ENCODE assay signal across 8 mouse cellular contexts in genomic region chr13:64161916-64162611, GRCm38 (mm10). TPM values are rescaled to one million over a fixed set of nuclear protein-coding genes. Genes with fewer than 3 reads are reported as not detected.
DNase-seq lines count a peak whose midpoint lies in the region; ATAC-seq and TF ChIP-seq lines count a peak whose summit lies in the region.

No protein-coding gene starts in this region.

- ATAC-seq in embryonic facial prominence, embryonic 14.5 days (ENCODE audit: low read depth), result peak; percentile 73; the same call in 1 of the 2 replicates
- ATAC-seq in hindbrain, embryonic 11.5 days (ENCODE audit: low FRiP score), result peak; percentile 77
- peak; percentile 53; the same call in 1 of the 2 replicates for ATAC-seq in stomach, embryonic 16.5 days (ENCODE audit: insufficient read depth, low FRiP score)

- peaks cover 33% of the 10 kb centered on the region for H3K9me3 ChIP-seq in ES-Bruce4 (replicated peaks; ENCODE audit: control insufficient read depth, insufficient read depth, low read length, poor library complexity, severe bottlenecking)
- peaks cover 31% of the 10 kb centered on the region for H3K9me3 ChIP-seq in embryonic facial prominence, embryonic 14.5 days (ENCODE audit: control insufficient read depth, low read length)
- H3K9me3 ChIP-seq in hindbrain, embryonic 11.5 days (ENCODE audit: control insufficient read depth, low read length), result 0 out of 2 replicates have a peak, but pooled peaks cover 2% of the 10 kb centered on the region
- 0 out of 2 replicates have a peak, but pooled peaks cover 3% of the 10 kb centered on the region for H3K9me3 ChIP-seq in stomach, embryonic 16.5 days (replicated peaks; ENCODE audit: control insufficient read depth, low read length)

- H3K27ac ChIP-seq in ES-Bruce4 (ENCODE audit: insufficient read depth, low read length), result no peak overlapping the region
- peak overlapping the region; percentile 81 for H3K27ac ChIP-seq in embryonic facial prominence, embryonic 14.5 days (replicated peaks; ENCODE audit: low read depth, low read length)
- H3K27ac ChIP-seq in hindbrain, embryonic 11.5 days (ENCODE audit: low read depth, low read length), result peak overlapping the region; percentile 80
- H3K27ac ChIP-seq in stomach, embryonic 16.5 days (ENCODE audit: low read length), result peak overlapping the region; percentile 86

- H3K4me3 ChIP-seq in ES-Bruce4 (ENCODE audit: low read depth, low read length), result peak overlapping the region; percentile 69
- peak overlapping the region; percentile 87 for H3K4me3 ChIP-seq in embryonic facial prominence, embryonic 14.5 days (ENCODE audit: low read depth, low read length)
- H3K4me3 ChIP-seq in hindbrain, embryonic 11.5 days (ENCODE audit: low read depth, low read length), result peak overlapping the region; percentile 84
- H3K4me3 ChIP-seq in stomach, embryonic 16.5 days (replicated peaks; ENCODE audit: low read length), result peak overlapping the region; percentile 81

- H3K4me2 ChIP-seq in embryonic facial prominence, embryonic 14.5 days (ENCODE audit: low read depth, low read length), result peak overlapping the region; percentile 99
- peak overlapping the region; percentile 98 for H3K4me2 ChIP-seq in hindbrain, embryonic 11.5 days (replicated peaks; ENCODE audit: low read depth, low read length)
- H3K4me2 ChIP-seq in stomach, embryonic 16.5 days (ENCODE audit: low read depth, low read length), result peak overlapping the region; percentile 100

- no peak for TF ChIP-seq POLR2A in ES-Bruce4 (IDR thresholded peaks at IDR 0.05; ENCODE audit: insufficient read depth, low read length)

- peak; percentile 34 for DNase-seq in kidney, adult 11 months
- no peak for DNase-seq in kidney, postnatal 25 days
- DNase-seq in embryonic facial prominence, embryonic 14.5 days (ENCODE audit: low spot score), result no peak
- DNase-seq in hindbrain, embryonic 11.5 days (ENCODE audit: low spot score), result no peak
- peak; percentile 47 for DNase-seq in lung, postnatal 10 days
- DNase-seq in gastrocnemius, postnatal 10 days, result no peak

- TF ChIP-seq EP300 in ES-Bruce4 (IDR thresholded peaks at IDR 0.05; ENCODE audit: insufficient read depth, low read depth, low read length), result no peak

- 0% methylated on average over 17 of the region's 71 CpGs for WGBS in embryonic facial prominence, embryonic 14.5 days
- 0% methylated on average over 55 of the region's 71 CpGs for WGBS in hindbrain, embryonic 11.5 days
- WGBS in stomach, embryonic 16.5 days, result under 1% methylated on average over 71 of the region's 71 CpGs

- no peaks in the 10 kb centered on the region for H3K36me3 ChIP-seq in ES-Bruce4 (ENCODE audit: control insufficient read depth, insufficient read depth, low read length, poor library complexity, severe bottlenecking)
- H3K36me3 ChIP-seq in embryonic facial prominence, embryonic 14.5 days (ENCODE audit: control insufficient read depth, insufficient read depth, low read length), result peaks cover 11% of the 10 kb centered on the region
- H3K36me3 ChIP-seq in hindbrain, embryonic 11.5 days (ENCODE audit: control insufficient read depth, insufficient read depth, low read length), result no peaks in the 10 kb centered on the region
- no peaks in the 10 kb centered on the region for H3K36me3 ChIP-seq in stomach, embryonic 16.5 days (ENCODE audit: control insufficient read depth, insufficient read depth, low read length)

- no peak for TF ChIP-seq CTCF in ES-Bruce4 (IDR thresholded peaks at IDR 0.05; ENCODE audit: low read depth, low read length)

- peak overlapping the region; percentile 89 for H3K9ac ChIP-seq in ES-Bruce4 (ENCODE audit: low read depth, poor library complexity, severe bottlenecking)
- peak overlapping the region; percentile 89 for H3K9ac ChIP-seq in embryonic facial prominence, embryonic 14.5 days (ENCODE audit: low read depth, low read length)
- peak overlapping the region; percentile 77 for H3K9ac ChIP-seq in hindbrain, embryonic 11.5 days (ENCODE audit: low read depth, low read length)
- peak overlapping the region; percentile 90 for H3K9ac ChIP-seq in stomach, embryonic 16.5 days (ENCODE audit: low read length)

- no peaks in the 10 kb centered on the region for H3K4me1 ChIP-seq in ES-Bruce4 (ENCODE audit: control insufficient read depth, insufficient read depth, low read length)
- H3K4me1 ChIP-seq in embryonic facial prominence, embryonic 14.5 days (ENCODE audit: control insufficient read depth, insufficient read depth, low read length), result peaks cover 14% of the 10 kb centered on the region
- 0 out of 2 replicates have a peak, but pooled peaks cover 2% of the 10 kb centered on the region for H3K4me1 ChIP-seq in hindbrain, embryonic 11.5 days (replicated peaks; ENCODE audit: control insufficient read depth, insufficient read depth, low read length)
- peaks cover 11% of the 10 kb centered on the region for H3K4me1 ChIP-seq in stomach, embryonic 16.5 days (ENCODE audit: control insufficient read depth, insufficient read depth, low read length)

- H3K27me3 ChIP-seq in ES-Bruce4 (ENCODE audit: control insufficient read depth, insufficient read depth, low read length, poor library complexity, severe bottlenecking), result 0 out of 2 replicates have a peak, but pooled peaks cover 3% of the 10 kb centered on the region
- H3K27me3 ChIP-seq in embryonic facial prominence, embryonic 14.5 days (replicated peaks; ENCODE audit: control insufficient read depth, insufficient read depth, low read length), result no peaks in the 10 kb centered on the region
- H3K27me3 ChIP-seq in hindbrain, embryonic 11.5 days (ENCODE audit: control insufficient read depth, insufficient read depth, low read length), result no peaks in the 10 kb centered on the region; the same call in 1 of the 2 replicates
- no peaks in the 10 kb centered on the region for H3K27me3 ChIP-seq in stomach, embryonic 16.5 days (ENCODE audit: control insufficient read depth, insufficient read depth, low read length)

RNA-seq across cellular contexts. Expression of gene Habp4, which starts 0.4 kb away (rescaled TPM):
- 7.0 and 10.9 TPM in 2 replicates for polyA plus RNA-seq in ES-Bruce4 (2011; ENCODE audit: insufficient read depth, insufficient read length, low read depth, missing spikeins)
- polyA plus RNA-seq in embryonic facial prominence, embryonic 14.5 days (2014; fragmentation: Nextera tagmentation; extraction: Ambion mirVana), result 29.8 and 30.6 TPM in 2 replicates
- polyA plus RNA-seq in hindbrain, embryonic 11.5 days (2014; fragmentation: Nextera tagmentation; extraction: Ambion mirVana), result 30.3 and 31.0 TPM in 2 replicates
- polyA plus RNA-seq in stomach, embryonic 16.5 days (2015; fragmentation: Nextera tagmentation; extraction: Ambion mirVana), result 14.2 and 15.4 TPM in 2 replicates
- 10 to 100 TPM; 22.9 to 25.5 TPM for total RNA-seq in gastrocnemius, postnatal 10 days (2021)

RNA-seq across cellular contexts. Expression of gene Zfp367, which starts 9.1 kb away (rescaled TPM):
- 24.9 and 32.2 TPM in 2 replicates for polyA plus RNA-seq in ES-Bruce4 (2011; ENCODE audit: insufficient read depth, insufficient read length, low read depth, missing spikeins)
- 22.2 and 23.0 TPM in 2 replicates for polyA plus RNA-seq in embryonic facial prominence, embryonic 14.5 days (2014; fragmentation: Nextera tagmentation; extraction: Ambion mirVana)
- polyA plus RNA-seq in hindbrain, embryonic 11.5 days (2014; fragmentation: Nextera tagmentation; extraction: Ambion mirVana), result 20.3 and 21.8 TPM in 2 replicates
- polyA plus RNA-seq in stomach, embryonic 16.5 days (2015; fragmentation: Nextera tagmentation; extraction: Ambion mirVana), result 17.8 and 20.1 TPM in 2 replicates
- total RNA-seq in gastrocnemius, postnatal 10 days (2021), result 10 to 100 TPM in 1 of 2 experiments, 1 to 10 TPM in 1; 9.8 to 12.5 TPM

RNA-seq across cellular contexts. Expression of gene Slc35d2, which starts 32.9 kb away (rescaled TPM):
- polyA plus RNA-seq in ES-Bruce4 (2011; ENCODE audit: insufficient read depth, insufficient read length, low read depth, missing spikeins), result 6.3 and 7.7 TPM in 2 replicates
- polyA plus RNA-seq in embryonic facial prominence, embryonic 14.5 days (2014; fragmentation: Nextera tagmentation; extraction: Ambion mirVana), result 5.7 and 8.7 TPM in 2 replicates
- 5.6 and 6.9 TPM in 2 replicates for polyA plus RNA-seq in hindbrain, embryonic 11.5 days (2014; fragmentation: Nextera tagmentation; extraction: Ambion mirVana)
- 6.2 and 7.2 TPM in 2 replicates for polyA plus RNA-seq in stomach, embryonic 16.5 days (2015; fragmentation: Nextera tagmentation; extraction: Ambion mirVana)
- 1 to 10 TPM; 1.3 to 1.8 TPM for total RNA-seq in gastrocnemius, postnatal 10 days (2021)

Comparison
In these comparisons a context has a peak if more than half of its experiments do, and no peak if none do; other contexts are left out.
1. DNase-seq: peak in kidney, adult 11 months (single experiment) and lung, postnatal 10 days (single experiment); none in kidney, postnatal 25 days (0 of 2), embryonic facial prominence, embryonic 14.5 days (single experiment), hindbrain, embryonic 11.5 days (single experiment) and gastrocnemius, postnatal 10 days (single experiment).
2. Peak in every context shown above with its lines, with median percentiles within 50 percentile points of each other: H3K4me3 ChIP-seq, H3K9ac ChIP-seq, ATAC-seq and H3K4me2 ChIP-seq.